Mouse (Mus musculus) adipose tissue, adult 10 weeks (tissue): ENCODE data around the gene Fbxw22. TPM values are rescaled to one million over a fixed set of nuclear protein-coding genes. Genes with fewer than 3 reads are reported as not detected.

Experiments
- polyA plus RNA-seq: library from polyadenylated mRNA; stranded (reverse); fragments of 350-450 nt; fragmentation: Illumina TruSeq; extraction: RNeasy Lipid Tissue Mini Kit (QIAGEN cat#74804); gene quantifications from one replicate; pipeline ENCODE4 v1.2.3, GENCODE M21; 2014; ENCODE audit warnings: low read depth, low replicate concordance

Gene Fbxw22
- polyA plus RNA-seq: not detected

GRCm38 (mm10) chr9:109404196-109404595 is at the start of gene Fbxw22:
TSS of gene Fbxw22 (minus strand) at chr9:109404296.

GRCm38 (mm10) chr9:109449040-109449439 is 44.9 kb upstream of the Fbxw22 start, which contains the start of gene Fbxw16:
TSS of gene Fbxw16 (minus strand) at chr9:109449140.

GRCm38 (mm10) chr9:109339559-109339958 is 64.5 kb downstream of the Fbxw22 start, which contains the start of gene Fbxw28:
TSS of gene Fbxw28 (minus strand) at chr9:109339659.

Other genes starting within 250 kb of the Fbxw22 start
- not detected for gene Fbxw21, start 242.3 kb downstream of the Fbxw22 start, polyA plus RNA-seq
- not detected for gene Fbxw13, start 208.3 kb downstream of the Fbxw22 start, polyA plus RNA-seq
- gene Fbxw20, start 169.5 kb downstream of the Fbxw22 start, polyA plus RNA-seq: not detected
- gene Fbxw14, start 116.6 kb downstream of the Fbxw22 start, polyA plus RNA-seq: not detected
- gene Fbxw28, start 64.6 kb downstream of the Fbxw22 start, polyA plus RNA-seq: not detected
- not detected for gene Fbxw16, start 44.8 kb upstream of the Fbxw22 start, polyA plus RNA-seq
- gene Fbxw19, start 91.6 kb upstream of the Fbxw22 start, polyA plus RNA-seq: not detected
- gene Fbxw15, start 164.0 kb upstream of the Fbxw22 start, polyA plus RNA-seq: 0.41 TPM
- not detected for gene Fbxw24, start 221.8 kb upstream of the Fbxw22 start, polyA plus RNA-seq